Mouse (Mus musculus): Measurements from ENCODE around the gene Slc25a33. TPM values are rescaled to one million over a fixed set of nuclear protein-coding genes. Genes with fewer than 3 reads are reported as not detected.

Gene Slc25a33
- polyA plus RNA-seq, 1 experiment from 2014 or later: 17.3 TPM

- Histone ChIP-seq H3K27me3 (replicated peaks) (peaks cover 43% of the 10 kb centered on the region), H3K4me2 (no peak overlapping the region), H3K4me3 (no peak overlapping the region), H3K9ac (no peak overlapping the region), H3K4me1 (no peaks in the 10 kb centered on the region), H3K36me3 (no peaks in the 10 kb centered on the region), H3K9me3 (replicated peaks) (no peaks in the 10 kb centered on the region), H3K27ac (no peak overlapping the region)
- 44% methylated on average over 19 of the region's 19 CpGs for WGBS (ENCODE audit: insufficient replicate concordance)
- peak; percentile 49; the same call in 1 of the 2 replicates for ATAC-seq
Measured at GRCm38 (mm10) chr4:149806699-149807381, 32.8 kb upstream of the Slc25a33 start.

GRCm38 (mm10) chr4:149802269-149802668 is 28.2 kb upstream of the Slc25a33 start:
- H3K9me3 ChIP-seq (replicated peaks): no peaks in the 10 kb centered on the region
- H3K9ac ChIP-seq: no peak overlapping the region
- H3K4me3 ChIP-seq: no peak overlapping the region
- 0 out of 2 replicates have a peak, but pooled peaks cover 5% of the 10 kb centered on the region for H3K4me1 ChIP-seq
- no peak overlapping the region for H3K4me2 ChIP-seq
- H3K36me3 ChIP-seq: no peaks in the 10 kb centered on the region
- WGBS (ENCODE audit: insufficient replicate concordance): 62% methylated on average over 9 of the region's 9 CpGs
- no peak for ATAC-seq
- H3K27me3 ChIP-seq (replicated peaks): peaks cover 6% of the 10 kb centered on the region; the same call in 1 of the 2 replicates
- H3K27ac ChIP-seq: no peak overlapping the region

- Histone ChIP-seq H3K4me1 (peaks cover 17% of the 10 kb centered on the region; the same call in 1 of the 2 replicates), H3K4me3 (no peak overlapping the region), H3K27ac (no peak overlapping the region), H3K4me2 (no peak overlapping the region), H3K9ac (no peak overlapping the region), H3K27me3 (replicated peaks) (peaks cover 6% of the 10 kb centered on the region; the same call in 1 of the 2 replicates), H3K36me3 (no peaks in the 10 kb centered on the region), H3K9me3 (replicated peaks) (no peaks in the 10 kb centered on the region)
- 67% methylated on average over 2 of the region's 2 CpGs for WGBS (ENCODE audit: insufficient replicate concordance)
- no peak for ATAC-seq
Measured at GRCm38 (mm10) chr4:149800576-149800975, 26.5 kb upstream of the Slc25a33 start.

GRCm38 (mm10) chr4:149800172-149800464 is 26.0 kb upstream of the Slc25a33 start:
- WGBS (ENCODE audit: insufficient replicate concordance): 66% methylated on average over 6 of the region's 6 CpGs
- peaks cover 17% of the 10 kb centered on the region; the same call in 1 of the 2 replicates for H3K4me1 ChIP-seq
- H3K9me3 ChIP-seq (replicated peaks): no peaks in the 10 kb centered on the region
- peak; percentile 47 for ATAC-seq
- no peak overlapping the region for H3K4me2 ChIP-seq
- H3K27ac ChIP-seq: no peak overlapping the region
- no peak overlapping the region for H3K4me3 ChIP-seq
- no peaks in the 10 kb centered on the region for H3K36me3 ChIP-seq
- H3K27me3 ChIP-seq (replicated peaks): peaks cover 6% of the 10 kb centered on the region; the same call in 1 of the 2 replicates
- H3K9ac ChIP-seq: no peak overlapping the region

GRCm38 (mm10) chr4:149799346-149800171 is 25.5 kb upstream of the Slc25a33 start:
- no peak for ATAC-seq
- H3K27ac ChIP-seq: no peak overlapping the region
- no peak overlapping the region for H3K4me3 ChIP-seq
- no peak overlapping the region for H3K4me2 ChIP-seq
- peaks cover 17% of the 10 kb centered on the region; the same call in 1 of the 2 replicates for H3K4me1 ChIP-seq
- 65% methylated on average over 16 of the region's 16 CpGs for WGBS (ENCODE audit: insufficient replicate concordance)
- H3K36me3 ChIP-seq: no peaks in the 10 kb centered on the region
- H3K9ac ChIP-seq: no peak overlapping the region
- peaks cover 6% of the 10 kb centered on the region; the same call in 1 of the 2 replicates for H3K27me3 ChIP-seq (replicated peaks)
- H3K9me3 ChIP-seq (replicated peaks): no peaks in the 10 kb centered on the region

- 0 out of 2 replicates have a peak, but pooled peaks have one; percentile 46 for ATAC-seq
- H3K4me3 ChIP-seq: no peak overlapping the region
- H3K36me3 ChIP-seq: no peaks in the 10 kb centered on the region
- 45% methylated on average over 7 of the region's 7 CpGs for WGBS (ENCODE audit: insufficient replicate concordance)
- no peaks in the 10 kb centered on the region; the same call in 1 of the 2 replicates for H3K27me3 ChIP-seq (replicated peaks)
- H3K4me2 ChIP-seq: no peak overlapping the region
- 0 out of 2 replicates have a peak overlapping the region, but pooled peaks have one; percentile 27 for H3K27ac ChIP-seq
- no peak overlapping the region for H3K9ac ChIP-seq
- no peaks in the 10 kb centered on the region for H3K9me3 ChIP-seq (replicated peaks)
- peaks cover 17% of the 10 kb centered on the region; the same call in 1 of the 2 replicates for H3K4me1 ChIP-seq
Measured at GRCm38 (mm10) chr4:149798684-149799309, 24.7 kb upstream of the Slc25a33 start.

GRCm38 (mm10) chr4:149798116-149798515 is 24.0 kb upstream of the Slc25a33 start:
- no peak overlapping the region for H3K9ac ChIP-seq
- H3K36me3 ChIP-seq: no peaks in the 10 kb centered on the region
- no peaks in the 10 kb centered on the region for H3K9me3 ChIP-seq (replicated peaks)
- 50% methylated on average over 2 of the region's 2 CpGs for WGBS (ENCODE audit: insufficient replicate concordance)
- peak overlapping the region; percentile 60; the same call in 1 of the 2 replicates for H3K27ac ChIP-seq
- no peak for ATAC-seq
- no peaks in the 10 kb centered on the region; the same call in 1 of the 2 replicates for H3K27me3 ChIP-seq (replicated peaks)
- no peak overlapping the region for H3K4me3 ChIP-seq
- H3K4me2 ChIP-seq: no peak overlapping the region
- H3K4me1 ChIP-seq: peaks cover 20% of the 10 kb centered on the region; the same call in 1 of the 2 replicates

- H3K4me3 ChIP-seq: no peak overlapping the region
- 62% methylated on average over 1 of the region's 1 CpGs for WGBS (ENCODE audit: insufficient replicate concordance)
- ATAC-seq: peak; percentile 17; the same call in 1 of the 2 replicates
- no peaks in the 10 kb centered on the region; the same call in 1 of the 2 replicates for H3K27me3 ChIP-seq (replicated peaks)
- H3K27ac ChIP-seq: peak overlapping the region; percentile 41; the same call in 1 of the 2 replicates
- H3K4me1 ChIP-seq: peaks cover 20% of the 10 kb centered on the region; the same call in 1 of the 2 replicates
- no peaks in the 10 kb centered on the region for H3K36me3 ChIP-seq
- H3K9ac ChIP-seq: no peak overlapping the region
- 0 out of 2 replicates have a peak overlapping the region, but pooled peaks have one; percentile 16 for H3K4me2 ChIP-seq
- H3K9me3 ChIP-seq (replicated peaks): no peaks in the 10 kb centered on the region
Measured at GRCm38 (mm10) chr4:149797220-149797610, 23.1 kb upstream of the Slc25a33 start.

GRCm38 (mm10) chr4:149796567-149797219 is 22.6 kb upstream of the Slc25a33 start:
- peak; percentile 44; the same call in 1 of the 2 replicates for ATAC-seq
- WGBS (ENCODE audit: insufficient replicate concordance): 56% methylated on average over 14 of the region's 14 CpGs

GRCm38 (mm10) chr4:149794966-149795477 is 20.9 kb upstream of the Slc25a33 start:
- ATAC-seq: no peak
- no peak overlapping the region for H3K27ac ChIP-seq
- no peaks in the 10 kb centered on the region for H3K36me3 ChIP-seq
- H3K9ac ChIP-seq: no peak overlapping the region
- peaks cover 30% of the 10 kb centered on the region for H3K4me1 ChIP-seq
- WGBS (ENCODE audit: insufficient replicate concordance): 59% methylated on average over 7 of the region's 7 CpGs
- no peaks in the 10 kb centered on the region; the same call in 1 of the 2 replicates for H3K27me3 ChIP-seq (replicated peaks)
- H3K4me3 ChIP-seq: no peak overlapping the region
- H3K4me2 ChIP-seq: no peak overlapping the region
- no peaks in the 10 kb centered on the region for H3K9me3 ChIP-seq (replicated peaks)

More at GRCm38 (mm10) chr4:149796567-149797219, 22.6 kb upstream of the Slc25a33 start:
- no peak overlapping the region for H3K9ac ChIP-seq
- H3K27ac ChIP-seq: peak overlapping the region; percentile 41; the same call in 1 of the 2 replicates
- no peak overlapping the region for H3K4me3 ChIP-seq
- H3K36me3 ChIP-seq: no peaks in the 10 kb centered on the region
- peak overlapping the region; percentile 16; the same call in 1 of the 2 replicates for H3K4me2 ChIP-seq
- peaks cover 23% of the 10 kb centered on the region for H3K4me1 ChIP-seq
- no peaks in the 10 kb centered on the region for H3K9me3 ChIP-seq (replicated peaks)
- no peaks in the 10 kb centered on the region; the same call in 1 of the 2 replicates for H3K27me3 ChIP-seq (replicated peaks)

- WGBS (ENCODE audit: insufficient replicate concordance): 53% methylated on average over 8 of the region's 8 CpGs
- H3K27ac ChIP-seq: no peak overlapping the region
- no peak overlapping the region for H3K9ac ChIP-seq
- H3K36me3 ChIP-seq: no peaks in the 10 kb centered on the region
- H3K4me2 ChIP-seq: no peak overlapping the region
- H3K4me3 ChIP-seq: no peak overlapping the region
- no peaks in the 10 kb centered on the region; the same call in 1 of the 2 replicates for H3K27me3 ChIP-seq (replicated peaks)
- H3K9me3 ChIP-seq (replicated peaks): no peaks in the 10 kb centered on the region
- H3K4me1 ChIP-seq: peaks cover 39% of the 10 kb centered on the region
- no peak for ATAC-seq
Measured at GRCm38 (mm10) chr4:149794010-149794338, 19.9 kb upstream of the Slc25a33 start.
